Comparison of ENCODE assay signal across 7 mouse cellular contexts in genomic region chr7:78846737-78847434, GRCm38 (mm10). TPM values are rescaled to one million over a fixed set of nuclear protein-coding genes. Genes with fewer than 3 reads are reported as not detected.
A peak's percentile ranks its signal among the peaks of the same experiment; 100 is the strongest.
DNase-seq lines count a peak whose midpoint lies in the region; ATAC-seq lines count a peak whose summit lies in the region.

Det1 (minus strand) TSS chr7:78847263.

- H3K9ac ChIP-seq in intestine, embryonic 15.5 days, result peak within 1 kb of the TSS; percentile 82

- peak within 1 kb of the TSS; percentile 58 for H3K4me2 ChIP-seq in intestine, embryonic 15.5 days (replicated peaks)

- 0 out of 2 replicates have a peak, but pooled peaks cover 5% of the 10 kb centered on the region for H3K4me1 ChIP-seq in intestine, embryonic 15.5 days (replicated peaks)
- H3K4me1 ChIP-seq in midbrain, embryonic 10.5 days, result peaks cover 10% of the 10 kb centered on the region

- under 1% methylated on average over 54 of the region's 54 CpGs for WGBS in intestine, embryonic 15.5 days
- WGBS in midbrain, embryonic 10.5 days, result under 1% methylated on average over 54 of the region's 54 CpGs

- H3K4me3 ChIP-seq in intestine, embryonic 15.5 days (replicated peaks), result peak within 1 kb of the TSS; percentile 86
- H3K4me3 ChIP-seq in midbrain, embryonic 10.5 days, result peak within 1 kb of the TSS; percentile 96

- intact Hi-C loops in gastrocnemius, postnatal 36 days (cut with DNase I), result loop anchor here (2.0 kb wide), 1 partner anchor 54 kb away; no protein-coding TSS in a partner anchor
- intact Hi-C loops in left cerebral cortex, postnatal 25 days (cut with DNase I), result loop anchor here (2.0 kb wide), 1 partner anchor 48 kb away; no protein-coding TSS in a partner anchor

- peak within 1 kb of the TSS; percentile 79 for H3K27ac ChIP-seq in intestine, embryonic 15.5 days
- H3K27ac ChIP-seq in midbrain, embryonic 10.5 days (replicated peaks), result peak within 1 kb of the TSS; percentile 95

- ATAC-seq in intestine, embryonic 15.5 days, result peak; percentile 97

- no peaks in the 10 kb centered on the region for H3K27me3 ChIP-seq in intestine, embryonic 15.5 days (replicated peaks)
- H3K27me3 ChIP-seq in midbrain, embryonic 10.5 days (ENCODE audit: low read depth, poor library complexity, severe bottlenecking), result no peaks in the 10 kb centered on the region

- DNase-seq in adrenal gland, adult 2 months, result peak; percentile 94
- DNase-seq in embryo, embryonic 11.5 days (ENCODE audit: low read depth, low spot score), result peak; percentile 88
- peak; percentile 83 to 86 for DNase-seq in gastrocnemius, postnatal 36 days
- DNase-seq in left cerebral cortex, postnatal 25 days (ENCODE audit: low spot score in 2 of 2), result peak; percentile 92 to 93
- DNase-seq in midbrain, embryonic 10.5 days (ENCODE audit: low spot score), result peak; percentile 91
- DNase-seq in right cerebral cortex, postnatal 4 days, result peak; percentile 95

- H3K9me3 ChIP-seq in intestine, embryonic 15.5 days, result no peaks in the 10 kb centered on the region
- H3K9me3 ChIP-seq in midbrain, embryonic 10.5 days (replicated peaks), result no peaks in the 10 kb centered on the region

- peaks cover 17% of the 10 kb centered on the region for H3K36me3 ChIP-seq in intestine, embryonic 15.5 days
- H3K36me3 ChIP-seq in midbrain, embryonic 10.5 days, result peaks cover 22% of the 10 kb centered on the region

RNA-seq across cellular contexts. Expression of gene Det1, which starts in this region (rescaled TPM):
- 10 to 100 TPM; 13.0 to 13.3 TPM for total RNA-seq in adrenal gland, adult 2 months (2021)
- polyA plus RNA-seq in adrenal gland, adult 2 months (2012; rRNA removed), result 14.0 and 14.4 TPM in 2 replicates
- total RNA-seq in gastrocnemius, postnatal 36 days (2021), result 10 to 100 TPM; 16.0 to 16.5 TPM
- 15.1 and 15.7 TPM in 2 replicates for polyA plus RNA-seq in intestine, embryonic 15.5 days (2015; fragmentation: Nextera tagmentation; extraction: Ambion mirVana)
- 1 to 10 TPM; 5.4 to 5.9 TPM for total RNA-seq in left cerebral cortex, postnatal 25 days (2021)
- polyA plus RNA-seq in midbrain, embryonic 10.5 days (2016; fragmentation: Nextera tagmentation; extraction: Ambion mirVana), result 23.4 and 24.4 TPM in 2 replicates

Comparison
In these comparisons a context has a peak if more than half of its experiments do, and no peak if none do; other contexts are left out.
1. Peak in every context shown above with its lines: DNase-seq, ATAC-seq, H3K4me3 ChIP-seq and H3K27ac ChIP-seq.